Mouse (Mus musculus) megakaryocyte progenitor cell, adult 5-6 weeks (primary cell): ENCODE measurements at regions not wholly inside any gene's neighbourhood (a gene's known extent, or its start where the extent isn't known, plus 50 kb on each side); places are given as distances from the start of the nearest gene placed in this dataset.

Experiments used
- ATAC-seq: replicated peaks from 2 replicates; pipeline ENCODE4 v1.8.0; 2016; ENCODE audit warnings: mild to moderate bottlenecking, moderate TSS enrichment, inconsistent platforms; ENCODE audit not compliant: poor library complexity

DNA sequence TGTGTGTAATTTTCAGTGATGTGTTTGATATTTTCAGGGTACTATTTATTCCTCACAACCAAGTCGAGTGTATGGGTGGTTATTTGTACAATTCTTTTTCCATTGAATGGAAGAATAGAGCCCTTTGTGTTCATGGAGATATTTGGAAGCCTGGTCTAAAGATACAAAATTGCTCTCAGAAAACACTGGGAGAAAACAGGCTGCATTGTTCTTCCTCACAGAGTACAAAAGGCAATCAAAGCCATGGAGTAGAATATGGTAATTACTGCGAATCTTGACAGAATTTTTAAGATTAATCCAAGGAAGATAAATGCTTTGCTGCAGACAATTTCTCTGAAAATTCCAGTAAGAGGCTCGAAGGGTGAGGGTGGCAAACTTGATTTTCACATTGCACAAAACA, 54.7 kb upstream of the Gnai1 start:
- no peak for ATAC-seq
